Mouse (Mus musculus): ENCODE data around the gene Rpl39.
"Not testable (repeated sequence)": the region's sequence is repeated elsewhere in the genome, so short reads cannot be mapped to it uniquely, and the experiment has no call there.

Rpl39 gene

DNA sequence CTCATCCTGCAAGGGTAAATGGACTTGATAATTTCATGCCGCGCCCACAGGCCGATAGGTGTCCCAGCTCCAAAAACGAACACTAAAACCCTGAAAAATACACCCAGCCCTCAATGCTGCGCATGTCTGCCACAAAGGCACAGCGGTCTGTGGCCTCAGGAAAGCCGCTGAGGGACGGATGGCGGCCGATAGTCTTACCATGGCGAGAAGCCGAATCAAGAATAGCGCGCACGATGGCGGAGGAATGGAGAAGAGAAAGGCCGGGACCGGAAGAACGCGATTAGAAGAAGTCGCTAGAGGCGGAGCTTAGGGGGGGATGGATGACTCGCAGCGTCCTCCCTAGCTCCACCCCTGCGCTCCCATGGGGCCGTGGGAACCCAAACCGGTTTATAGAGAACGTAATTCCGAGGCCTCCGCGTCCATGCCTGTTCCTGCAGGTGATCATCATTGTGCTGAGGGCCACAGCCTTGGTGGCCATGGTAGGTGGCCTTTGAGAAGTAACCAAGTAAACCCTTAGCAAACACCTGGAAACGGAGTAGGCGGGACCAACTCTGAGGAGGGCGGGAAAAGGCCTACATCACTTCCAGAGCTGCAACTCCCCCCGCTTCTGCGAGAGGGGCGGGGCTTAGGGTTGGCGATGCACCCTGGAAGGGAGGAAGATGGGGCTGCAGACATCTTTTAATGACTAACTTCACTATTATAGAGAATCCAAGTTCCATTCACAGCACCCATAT is at the start of gene Rpl39:
Rpl39 (minus strand) TSS at position 476 of the 734 bp plus-strand sequence.
- DNase-seq: peak; percentile 71 to 85

DNA sequence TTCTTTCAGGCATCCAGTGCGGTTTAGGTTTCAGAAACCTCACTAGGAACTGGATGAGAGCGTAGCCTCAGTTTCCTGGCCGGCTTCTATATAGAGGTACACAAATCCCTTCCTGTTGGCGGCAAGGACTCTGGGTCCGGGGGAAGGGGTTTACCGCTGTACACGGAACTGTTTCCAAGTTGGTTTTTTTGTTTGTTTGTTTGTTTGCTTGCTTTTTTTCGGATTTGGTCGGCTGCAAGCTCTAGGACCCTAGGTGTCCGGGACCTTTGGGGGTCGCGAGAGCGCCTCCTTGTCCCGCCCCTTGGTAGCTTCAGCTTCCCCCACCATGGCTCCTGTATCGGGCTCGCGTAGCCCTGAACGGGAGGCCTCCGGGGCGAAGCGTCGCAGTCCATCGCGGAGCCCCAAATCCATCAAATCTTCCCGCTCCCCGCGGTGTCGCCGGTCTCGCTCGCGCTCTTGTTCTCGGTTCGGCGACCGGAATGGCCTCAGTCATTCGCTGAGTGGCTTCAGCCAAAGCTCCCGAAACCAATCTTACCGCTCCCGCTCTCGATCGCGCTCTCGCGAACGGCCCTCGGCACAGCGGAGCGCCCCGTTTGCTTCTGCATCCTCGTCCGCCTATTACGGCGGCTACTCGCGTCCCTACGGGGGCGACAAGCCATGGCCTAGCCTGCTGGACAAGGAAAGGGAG is 41.6 kb upstream of the Rpl39 start, which contains the start of gene Nkap:
Nkap (plus strand) TSS at position 125 of the 688 bp plus-strand sequence.
- DNase-seq: peak; percentile 21 to 53

DNA sequence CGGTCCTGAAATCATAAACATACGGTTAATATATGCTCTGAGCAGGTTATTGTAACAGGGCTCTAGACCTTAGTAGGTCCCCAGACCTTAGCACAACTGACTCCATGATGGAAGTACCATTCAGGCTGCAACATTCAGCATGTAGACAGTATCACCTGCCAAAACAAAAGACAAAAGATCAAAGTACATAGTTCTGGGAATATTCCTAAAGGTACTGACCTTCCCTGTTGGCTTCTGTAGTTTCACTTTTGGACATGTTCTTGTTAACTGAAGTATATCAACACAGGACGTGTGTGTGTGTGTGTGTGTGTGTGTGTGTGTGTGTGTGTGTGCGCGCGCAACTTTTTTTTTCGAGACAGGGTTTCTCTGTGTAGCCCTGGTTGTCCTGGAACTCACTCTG is 40.3 kb upstream of the Rpl39 start:
- DNase-seq: no peak

DNA sequence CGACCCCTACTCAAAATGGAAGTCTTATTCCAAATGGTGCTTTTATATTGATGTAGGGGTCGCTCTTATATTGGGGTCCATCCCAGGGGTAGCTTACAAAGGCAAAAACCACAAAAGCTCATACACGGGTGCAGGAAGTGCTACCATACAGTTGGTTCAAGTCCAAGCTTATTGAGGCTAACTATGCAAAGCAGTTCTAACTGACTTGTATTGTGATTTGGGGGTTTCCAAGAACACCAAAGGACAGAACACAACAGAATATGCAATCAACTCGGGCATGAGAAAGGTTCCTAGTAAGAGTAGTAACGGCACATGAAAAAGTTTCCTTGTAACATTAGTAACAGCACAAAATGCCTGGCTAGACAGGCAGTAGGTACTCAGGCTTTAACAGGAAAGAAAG is 35.0 kb upstream of the Rpl39 start:
- no peak for DNase-seq

DNA sequence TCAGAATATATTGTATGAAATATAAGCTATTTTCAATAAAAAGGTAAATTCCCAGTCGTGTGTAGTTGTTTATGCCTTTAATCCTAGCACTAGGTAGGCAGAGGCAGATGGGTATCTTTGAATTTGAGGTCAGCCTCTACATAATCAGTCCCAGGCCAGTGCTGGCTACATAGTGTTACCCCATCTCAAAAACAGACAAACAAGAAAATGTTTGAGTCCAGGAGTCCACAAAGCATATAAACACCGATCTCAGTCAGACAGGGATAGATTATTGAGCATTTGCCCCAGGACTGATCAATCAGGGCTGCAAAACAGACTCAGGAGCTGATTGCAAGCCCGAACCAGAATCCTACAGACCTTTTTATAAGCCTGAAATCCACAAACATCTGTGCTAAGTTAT is 34.4 kb upstream of the Rpl39 start:
- no peak for DNase-seq

DNA sequence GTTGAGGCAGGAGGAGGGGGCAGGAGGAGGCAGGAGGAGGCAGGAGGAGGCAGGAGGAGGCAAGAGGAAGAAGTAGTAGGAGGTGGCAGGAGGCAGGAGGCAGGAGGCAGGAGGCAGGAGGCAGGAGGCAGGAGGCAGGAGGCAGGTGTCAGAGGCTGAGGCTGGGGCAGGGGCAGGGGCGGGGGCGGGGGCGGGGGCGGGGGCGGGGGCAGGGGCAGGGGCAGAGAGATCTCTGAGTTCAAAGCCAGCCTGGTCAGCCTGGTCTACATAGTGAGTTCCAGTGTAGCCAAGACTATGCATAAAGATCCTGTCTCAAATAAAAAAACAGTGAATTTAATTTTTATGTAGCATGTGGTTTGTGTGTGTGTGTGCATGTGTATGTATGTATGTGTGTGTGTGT is 31.9 kb upstream of the Rpl39 start:
- no peak for DNase-seq

DNA sequence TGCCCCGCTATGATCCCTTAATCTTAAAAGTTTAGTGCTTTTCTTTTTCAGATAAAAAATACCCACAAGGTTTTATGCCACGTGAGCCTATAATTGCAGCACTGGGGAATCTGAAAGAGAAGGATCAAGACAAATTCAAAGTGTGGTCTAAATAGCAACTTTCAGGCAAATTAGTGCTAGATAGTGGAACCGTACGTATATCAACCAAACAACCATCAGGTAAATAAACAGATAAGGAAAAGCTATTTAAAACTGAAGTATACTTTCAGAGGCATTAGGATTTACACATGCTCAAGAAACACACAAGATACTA is 25.6 kb upstream of the Rpl39 start:
- DNase-seq: no peak

DNA sequence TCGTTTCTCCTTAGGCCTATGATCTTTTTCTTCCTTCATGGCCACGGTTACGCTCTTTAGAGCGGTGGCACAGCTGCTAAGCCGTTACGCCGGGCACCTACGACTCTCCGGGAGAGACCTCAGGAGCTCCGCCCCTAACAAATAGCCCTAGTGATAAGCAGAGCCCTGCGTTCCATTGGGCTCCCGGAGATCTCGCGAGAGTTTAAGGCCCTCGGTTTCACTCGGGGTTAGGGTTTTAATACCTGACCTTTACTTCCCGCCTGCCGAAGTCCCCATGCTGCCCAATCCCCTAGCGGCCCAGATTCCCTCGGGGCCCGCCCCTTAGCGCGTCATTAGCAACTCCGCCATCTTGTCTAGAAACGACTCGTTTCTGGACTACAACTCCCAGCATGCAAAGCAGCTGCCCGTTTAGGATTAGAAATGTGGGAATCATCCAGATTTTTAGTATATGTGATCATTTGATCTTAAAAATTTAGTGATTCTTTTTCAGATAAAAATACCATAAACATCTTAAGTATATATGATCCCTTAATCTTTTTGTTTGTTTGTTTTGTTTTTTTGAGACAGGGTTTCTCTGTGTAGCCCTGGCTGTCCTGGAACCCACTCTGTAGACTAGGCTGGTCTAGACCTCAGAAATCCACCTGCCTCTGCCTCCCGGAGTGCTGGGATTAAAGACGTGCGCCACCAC is 25.1 kb upstream of the Rpl39 start, which contains the start of gene Upf3b:
Upf3b (minus strand) TSS at position 130 of the 688 bp plus-strand sequence.
- peak; percentile 89 to 95 for DNase-seq

DNA sequence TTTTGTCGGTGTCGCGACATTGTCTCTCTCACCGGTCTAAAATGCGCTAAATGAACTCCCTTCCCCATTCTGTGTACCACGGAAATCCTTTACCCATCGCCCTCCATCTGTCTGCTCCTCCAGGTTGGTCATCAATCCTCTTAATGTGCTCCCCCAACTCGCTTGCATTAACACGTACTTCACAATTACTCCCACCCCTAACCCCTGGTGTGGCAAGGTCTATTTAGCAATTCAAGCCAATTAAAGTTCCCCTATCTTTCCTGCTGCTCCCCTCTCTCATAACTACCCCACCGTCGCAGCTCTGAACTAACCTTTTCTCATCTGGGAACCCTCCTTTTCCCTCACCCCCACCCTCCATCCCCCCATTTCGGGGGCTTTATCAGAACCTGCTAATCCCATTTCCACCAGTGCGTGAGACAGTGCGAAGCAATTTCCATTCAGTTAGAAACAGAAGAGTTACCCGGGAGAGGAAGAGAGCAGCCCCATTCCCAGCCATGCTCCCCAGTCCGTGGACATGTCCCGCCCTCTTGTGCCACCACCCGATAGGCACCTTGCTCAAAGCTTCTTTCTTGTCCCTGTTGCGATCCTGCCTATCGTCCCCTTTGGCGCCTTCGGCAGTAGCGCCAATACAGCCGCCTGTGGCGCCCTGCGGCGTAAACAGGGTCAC is 24.5 kb upstream of the Rpl39 start:
- DNase-seq: no peak

DNA sequence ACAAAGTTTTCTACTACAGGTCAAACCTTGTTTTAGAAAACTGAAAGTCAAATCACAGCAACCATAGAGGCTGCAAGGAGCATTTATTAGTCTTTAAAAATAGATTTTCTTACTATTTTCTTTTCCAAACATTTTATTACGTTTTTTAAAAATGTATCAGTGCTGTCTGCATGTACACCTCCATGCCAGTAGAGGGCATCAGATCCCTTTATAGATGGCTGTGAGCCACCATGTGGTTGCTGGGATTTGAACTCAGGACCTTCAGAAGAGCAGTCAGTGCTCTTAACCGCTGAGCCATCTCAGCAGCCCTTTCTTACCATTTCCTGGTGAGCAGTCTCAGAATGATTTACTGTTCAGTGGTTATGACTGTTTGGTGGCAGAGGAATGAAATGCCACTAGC is 18.6 kb upstream of the Rpl39 start:
- no peak for DNase-seq

DNA sequence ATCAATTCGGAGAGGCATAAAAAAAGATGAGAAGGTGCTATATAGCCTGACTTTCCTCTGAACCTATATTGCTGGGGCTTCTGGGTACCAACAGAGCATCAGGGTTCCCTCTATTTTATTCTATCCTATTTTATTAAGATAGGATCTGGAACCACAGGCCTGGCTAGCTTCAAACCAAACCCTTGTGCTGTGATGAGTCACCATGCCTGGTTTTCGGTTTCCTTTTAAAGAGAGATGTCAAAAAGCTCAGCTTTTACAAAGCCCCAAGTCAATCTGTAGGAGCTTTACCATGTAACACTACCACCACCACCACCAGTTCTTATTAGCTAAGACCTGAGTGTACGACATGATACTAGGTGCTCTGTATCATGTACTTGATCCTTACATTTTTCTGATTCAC is 13.5 kb upstream of the Rpl39 start:
- DNase-seq: no peak

DNA sequence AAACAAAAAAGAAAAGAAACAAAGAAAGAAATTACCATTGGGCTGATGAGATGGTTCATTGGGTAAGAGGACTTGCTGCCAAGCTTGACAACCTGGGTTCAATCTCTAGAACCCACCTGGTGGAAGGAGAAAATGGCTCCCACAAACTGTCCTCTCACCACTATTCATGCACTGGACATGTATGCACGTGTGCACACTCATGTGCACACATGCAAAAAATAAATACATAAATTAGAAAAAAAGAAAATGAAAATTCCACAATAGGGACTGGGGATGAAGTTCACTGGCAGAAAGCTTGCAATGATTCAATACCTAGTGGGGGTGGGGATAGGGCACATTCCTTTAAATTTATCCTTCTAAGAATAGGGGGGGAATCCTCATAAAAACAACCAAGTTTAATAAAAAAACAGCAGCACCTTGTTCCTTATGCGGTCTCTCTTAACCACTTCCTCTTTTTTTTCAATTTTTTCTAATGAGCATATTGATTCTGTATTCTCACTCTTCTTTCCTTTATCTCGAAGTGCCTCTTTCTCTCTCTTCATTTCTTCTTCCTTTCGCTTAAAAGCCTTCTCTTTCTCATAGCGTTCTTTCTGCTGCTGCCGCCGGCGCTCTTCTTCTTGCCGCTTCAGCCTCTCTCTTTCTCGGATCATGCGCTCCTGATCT is 10.0 kb upstream of the Rpl39 start:
- no peak for DNase-seq

DNA sequence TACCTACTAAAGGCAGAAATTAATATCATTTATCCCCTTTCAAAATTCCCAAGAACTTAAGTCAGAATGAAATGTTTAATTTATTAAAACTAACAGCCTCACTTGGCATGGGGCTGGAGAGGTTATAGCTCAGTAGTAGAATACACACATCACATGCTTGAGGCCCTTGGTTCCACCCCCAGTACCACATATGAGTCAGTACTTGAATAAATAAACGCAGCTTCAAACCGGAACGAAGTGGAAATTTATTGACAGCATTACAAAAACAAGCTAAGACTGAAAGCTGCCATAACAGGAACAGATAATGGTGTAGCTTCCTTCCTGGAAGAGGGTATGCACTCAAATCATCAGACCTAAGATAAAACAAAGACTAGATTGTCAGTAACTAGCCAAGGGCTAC is 6.3 kb upstream of the Rpl39 start:
- no peak for DNase-seq

DNA sequence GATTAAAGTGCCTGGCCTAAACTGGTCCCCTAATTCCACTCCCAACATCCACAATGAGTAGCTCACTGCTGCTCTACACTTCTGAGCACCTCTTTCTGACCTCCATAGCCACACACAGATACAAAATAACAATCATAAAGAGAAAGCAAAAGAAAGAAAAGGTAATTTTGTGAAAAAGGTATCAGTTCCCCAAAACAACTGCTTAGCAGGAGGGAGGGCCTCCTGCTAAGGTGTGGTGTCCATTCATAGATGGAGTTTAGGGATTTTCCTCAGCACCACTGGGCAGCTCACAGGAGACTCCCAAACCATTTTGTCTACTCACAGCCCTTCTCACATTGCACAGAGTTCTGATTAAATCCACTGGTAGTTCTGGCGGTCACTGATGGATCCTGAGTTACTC is 3.6 kb upstream of the Rpl39 start:
- DNase-seq: no peak

DNA sequence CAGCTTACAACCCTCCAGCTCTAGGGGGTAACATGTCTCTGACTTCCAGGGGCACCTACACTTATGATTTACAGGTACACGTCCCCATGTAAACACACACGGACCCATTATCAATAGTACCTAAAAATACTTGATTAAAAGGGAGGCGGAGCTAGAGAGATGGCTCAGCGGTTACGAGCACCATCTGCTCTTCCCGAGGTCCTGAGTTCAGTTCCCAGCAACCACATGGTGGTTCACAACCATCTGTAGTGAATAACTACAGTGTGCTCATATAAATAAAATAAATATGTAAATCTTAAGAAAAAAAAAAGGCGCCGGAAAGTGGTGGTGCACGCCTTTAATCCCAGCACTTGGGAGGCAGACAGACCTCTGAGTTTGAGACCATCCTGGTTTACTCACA is 463 bp upstream of the Rpl39 start:
- no peak for DNase-seq

DNA sequence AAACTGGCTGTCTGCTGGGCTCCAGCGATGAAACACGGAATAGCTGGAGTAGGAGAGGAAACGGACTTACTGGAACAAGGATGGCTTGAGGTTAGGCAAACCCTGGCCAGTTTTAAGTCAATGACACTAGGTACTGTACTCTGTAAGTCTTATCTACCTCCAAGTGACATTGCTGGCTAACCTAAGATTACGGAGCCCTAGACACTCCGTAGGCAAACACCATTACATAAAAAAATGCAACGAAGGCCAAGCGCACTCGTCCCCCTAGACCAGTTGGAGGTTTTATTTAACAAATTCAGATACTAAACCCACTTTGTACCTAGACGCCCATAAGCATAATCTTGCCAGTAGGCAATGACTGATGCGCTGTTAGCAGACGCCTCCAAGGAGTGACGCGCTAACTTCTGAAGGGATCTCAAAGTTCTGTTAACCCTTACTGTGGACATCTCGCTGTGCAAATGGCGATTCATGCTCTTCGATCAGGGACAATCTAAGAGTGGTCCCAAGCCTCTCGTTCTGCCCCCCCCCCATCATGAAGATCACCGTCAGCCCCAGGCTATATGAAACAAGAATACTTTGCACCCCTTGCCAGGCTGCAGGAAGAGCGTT is 780 bp downstream of the Rpl39 start:
- DNase-seq: no peak

DNA sequence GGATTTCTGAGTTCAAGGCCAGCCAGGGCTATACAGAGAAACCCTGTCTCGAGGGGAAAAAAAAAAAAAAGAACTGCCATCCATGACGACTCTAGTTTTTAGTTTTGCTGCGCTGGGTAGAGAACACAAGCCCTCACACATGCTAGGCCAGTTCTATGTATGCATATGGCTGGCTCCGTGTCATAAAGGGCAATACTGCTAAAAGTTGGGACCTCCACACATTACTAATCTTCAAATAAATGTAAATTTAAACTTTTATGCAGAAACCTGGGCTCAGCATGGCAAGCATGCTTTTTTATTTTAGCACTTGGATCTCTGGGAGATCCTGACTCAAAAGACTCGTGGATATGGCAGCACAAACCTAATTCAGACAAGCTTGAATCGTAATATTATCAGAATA is 4.0 kb downstream of the Rpl39 start:
- DNase-seq: no peak

DNA sequence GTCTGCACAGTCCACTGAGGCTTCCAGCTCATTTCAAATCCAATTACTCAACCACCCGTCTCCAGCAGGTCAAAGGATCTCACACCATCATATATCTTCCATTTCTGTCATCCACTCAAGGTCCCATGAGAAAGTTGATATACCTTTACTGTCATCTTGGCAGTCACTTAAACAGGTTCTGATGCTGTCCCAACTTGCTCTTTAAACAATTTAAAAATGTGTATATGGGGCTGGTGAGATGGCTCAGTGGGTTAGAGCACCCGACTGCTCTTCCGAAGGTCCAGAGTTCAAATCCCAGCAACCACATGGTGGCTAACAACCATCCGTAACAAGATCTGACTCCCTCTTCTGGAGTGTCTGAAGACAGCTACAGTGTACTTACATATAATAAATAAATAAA is 4.9 kb downstream of the Rpl39 start:
- DNase-seq: not testable (repeated sequence)

DNA sequence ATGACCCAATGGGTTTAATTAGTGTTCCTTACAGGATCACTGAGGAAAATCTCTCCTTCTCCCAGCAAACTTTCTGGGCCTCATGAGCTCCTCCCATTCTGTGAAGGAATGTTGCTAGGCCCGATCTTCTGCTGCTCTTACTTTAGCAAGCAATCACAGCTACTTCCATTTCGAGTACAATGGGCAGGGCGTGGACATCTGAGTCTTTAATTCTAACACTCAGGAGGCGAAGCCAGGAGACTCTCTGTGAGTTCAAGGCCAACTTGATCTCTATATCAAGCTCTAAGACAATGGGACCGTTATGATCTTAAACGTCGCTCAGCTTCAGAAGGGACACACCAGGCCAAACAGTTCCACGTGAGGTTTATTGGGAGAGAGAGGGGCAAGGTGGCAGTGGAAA is 8.6 kb downstream of the Rpl39 start:
- DNase-seq: no peak

DNA sequence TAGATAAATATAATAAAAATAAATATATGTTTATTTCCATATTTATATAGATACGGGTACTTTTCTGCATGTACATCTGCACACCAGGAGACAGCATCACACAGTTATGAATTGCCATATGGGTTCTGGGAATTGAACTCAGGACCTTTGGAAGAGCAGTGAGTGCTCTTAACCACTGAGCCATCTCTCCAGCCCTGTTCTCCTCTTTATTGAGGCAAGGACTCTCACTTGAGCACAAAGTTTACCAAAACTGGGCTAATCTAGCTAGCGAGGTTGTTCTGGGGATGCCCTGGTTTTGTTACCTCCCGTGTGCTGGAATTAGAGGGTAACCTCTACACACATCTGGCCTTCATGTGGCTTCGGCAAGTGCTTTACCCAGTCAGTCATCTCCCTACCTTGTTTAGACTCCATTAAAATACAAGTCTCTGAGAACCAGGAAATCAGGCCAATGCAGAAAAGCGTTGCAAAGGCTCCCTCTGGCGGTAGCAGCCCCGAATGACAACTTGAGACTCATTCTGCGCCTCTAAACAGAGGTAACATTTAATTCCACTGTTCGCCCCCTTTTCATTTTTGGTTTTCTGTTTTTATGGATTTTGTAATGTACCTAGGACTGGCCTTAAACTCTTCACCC is 10.8 kb downstream of the Rpl39 start:
- DNase-seq: peak; percentile 4 to 18

DNA sequence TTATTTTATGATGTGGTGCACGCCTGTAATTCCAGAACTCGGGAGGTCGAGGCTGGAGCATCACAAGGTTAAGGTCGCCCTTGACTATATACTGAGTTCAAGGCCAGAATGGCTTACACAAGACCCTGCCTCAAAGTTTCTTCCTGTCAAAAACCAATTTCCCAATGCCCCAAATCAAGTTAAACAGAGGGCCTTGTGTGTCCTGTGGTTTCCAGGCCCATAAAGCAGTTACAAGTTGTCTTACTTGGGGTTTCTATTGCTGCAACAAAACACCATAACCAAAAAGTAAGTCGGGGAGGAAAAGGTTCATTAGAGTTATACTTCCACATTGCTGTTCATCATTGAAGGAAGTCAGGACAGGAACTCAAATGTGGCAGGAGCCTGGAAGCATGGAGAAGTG is 16.4 kb downstream of the Rpl39 start:
- DNase-seq: no peak

DNA sequence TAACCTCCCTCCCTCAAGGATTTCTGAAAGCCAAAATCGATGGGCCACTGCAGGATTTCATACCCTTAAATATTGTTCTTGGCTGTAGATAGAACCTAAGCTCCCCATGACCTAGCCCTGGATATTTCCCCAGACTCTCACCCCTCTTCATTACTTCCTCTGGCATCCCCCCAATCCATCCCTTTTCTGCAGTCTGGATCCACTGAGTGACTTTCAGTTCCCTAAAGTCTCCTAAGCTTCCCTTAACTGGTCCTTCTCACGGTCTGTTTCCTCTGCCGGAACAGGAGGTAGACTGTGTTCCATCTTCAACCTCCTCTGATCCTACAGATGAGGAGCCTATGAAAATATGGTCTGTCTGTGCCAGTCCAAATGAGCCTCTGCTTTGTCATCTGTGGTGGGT is 17.9 kb downstream of the Rpl39 start:
- no peak for DNase-seq

All from thymus, adult 18-20 months (tissue).